11 mouse cellular contexts compared by ENCODE assay signal in the genomic region with DNA sequence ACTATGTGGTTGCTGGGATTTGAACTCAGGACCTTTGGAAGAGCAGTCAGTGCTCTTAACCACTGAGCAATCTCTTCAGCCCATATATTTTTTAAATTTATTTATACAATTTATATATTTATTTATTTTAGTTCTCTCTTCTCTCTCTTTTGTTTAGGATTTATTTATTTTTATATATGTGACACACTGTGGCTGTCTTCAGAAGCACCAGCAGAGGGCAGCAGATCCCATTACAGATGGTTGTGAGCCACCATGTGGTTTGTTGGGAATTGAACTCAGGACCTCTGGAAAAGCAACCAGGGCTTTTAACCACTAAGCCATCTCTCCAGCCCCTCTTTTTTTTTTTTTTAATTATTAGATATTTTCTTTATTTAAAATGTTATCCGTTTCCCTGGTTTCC. TPM values are rescaled to one million over a fixed set of nuclear protein-coding genes. Genes with fewer than 3 reads are reported as not detected.
DNase-seq lines count a peak whose midpoint lies in the region; ATAC-seq and TF ChIP-seq lines count a peak whose summit lies in the region.
"Had no signal": no experiment of that assay in that cellular context is flagged by ENCODE, and none has a peak within 500 bp of the region (broad histone marks: within the 10 kb centered on the region; RNA-seq: fewer than 3 reads in every experiment).

No protein-coding gene starts in this region.

- H3K9me3 ChIP-seq in liver, embryonic 11.5 days (ENCODE audit: control insufficient read depth, low read length): no peaks in the 10 kb centered on the region
- no peaks in the 10 kb centered on the region for H3K9me3 ChIP-seq in stomach, postnatal 0 days (ENCODE audit: control insufficient read depth, low read length)
- H3K9me3 ChIP-seq in neural tube, embryonic 15.5 days (replicated peaks): no peaks in the 10 kb centered on the region
- H3K9me3 ChIP-seq: liver, embryonic 13.5 days had no signal

- no peak overlapping the region for H3K4me3 ChIP-seq in liver, adult 2 months (ENCODE audit: insufficient read depth, low read depth, low read length)
- no peak overlapping the region for H3K4me3 ChIP-seq in liver, embryonic 11.5 days (ENCODE audit: low read depth, low read length)
- no peak overlapping the region for H3K4me3 ChIP-seq in stomach, postnatal 0 days (ENCODE audit: low read depth, low read length)
- H3K4me3 ChIP-seq in neural tube, embryonic 15.5 days (replicated peaks): no peak overlapping the region
- H3K4me3 ChIP-seq: erythroblast, embryonic 14.5 days; liver, embryonic 13.5 days had no signal

- H3K27ac ChIP-seq in liver, adult 2 months (replicated peaks; ENCODE audit: insufficient read depth, low read depth, low read length): no peak overlapping the region
- no peak overlapping the region for H3K27ac ChIP-seq in liver, embryonic 11.5 days (ENCODE audit: low read depth, low read length)
- H3K27ac ChIP-seq in stomach, postnatal 0 days (replicated peaks): no peak overlapping the region
- H3K27ac ChIP-seq in neural tube, embryonic 15.5 days (replicated peaks): no peak overlapping the region
- H3K27ac ChIP-seq: liver, embryonic 13.5 days had no signal

- DNase-seq in cerebellum, postnatal 25 days: peak; percentile 24 to 44
- peak; percentile 42 for DNase-seq in liver, adult 2 months (ENCODE audit: extremely low read depth, low read depth, low spot score)
- DNase-seq in liver, embryonic 11.5 days (ENCODE audit: low spot score): no peak
- no peak for DNase-seq in brain, embryonic 14.5 days (ENCODE audit: low read depth)
- no peak for DNase-seq in stomach, postnatal 0 days (ENCODE audit: low spot score)
- no peak for DNase-seq in frontal cortex, adult 2 months (ENCODE audit: extremely low spot score in 1 of 2, low spot score in 1 of 2)
- DNase-seq: liver, embryonic 13.5 days had no signal

- 86% methylated on average over 1 of the region's 1 CpGs for WGBS in liver, adult 2 months
- WGBS in liver, embryonic 11.5 days: 76% methylated on average over 1 of the region's 1 CpGs
- WGBS in stomach, postnatal 0 days: 70% methylated on average over 1 of the region's 1 CpGs
- 74% methylated on average over 1 of the region's 1 CpGs for WGBS in neural tube, embryonic 15.5 days

- no peak for ATAC-seq in cerebellum, adult (ENCODE audit: insufficient number of reproducible peaks, low FRiP score, low TSS enrichment)
- ATAC-seq in liver, embryonic 11.5 days (replicated peaks; ENCODE audit: low FRiP score): no peak
- no peak for ATAC-seq in stomach, postnatal 0 days (ENCODE audit: low FRiP score, low TSS enrichment)
- ATAC-seq in neural tube, embryonic 15.5 days (ENCODE audit: low FRiP score): no peak
- ATAC-seq: hindbrain, embryonic 16.5 days had no signal

- peak; percentile 64 for TF ChIP-seq CTCF in liver, adult 2 months (IDR thresholded peaks at IDR 0.05; ENCODE audit: low read depth, low read length)
- peak; percentile 47; the same call in 1 of the 2 replicates for TF ChIP-seq CTCF in brain, embryonic 14.5 days (IDR thresholded peaks at IDR 0.05; ENCODE audit: borderline replicate concordance, extremely low read depth, insufficient read depth, insufficient read length)
- TF ChIP-seq CTCF in stomach, postnatal 0 days (IDR thresholded peaks at IDR 0.05; ENCODE audit: low read depth): peak; percentile 70

- H3K4me2 ChIP-seq in liver, embryonic 11.5 days: no peak overlapping the region
- H3K4me2 ChIP-seq in stomach, postnatal 0 days (replicated peaks; ENCODE audit: low read depth): no peak overlapping the region
- no peak overlapping the region for H3K4me2 ChIP-seq in neural tube, embryonic 15.5 days
- H3K4me2 ChIP-seq: liver, embryonic 13.5 days had no signal

- no peaks in the 10 kb centered on the region for H3K27me3 ChIP-seq in liver, adult 2 months (ENCODE audit: control insufficient read depth, insufficient read depth, low read length)
- H3K27me3 ChIP-seq in liver, embryonic 11.5 days (replicated peaks; ENCODE audit: control insufficient read depth, insufficient read depth, low read length): no peaks in the 10 kb centered on the region
- no peaks in the 10 kb centered on the region for H3K27me3 ChIP-seq in stomach, postnatal 0 days (ENCODE audit: control insufficient read depth, insufficient read depth, low read length)
- no peaks in the 10 kb centered on the region for H3K27me3 ChIP-seq in neural tube, embryonic 15.5 days (replicated peaks)
- H3K27me3 ChIP-seq: liver, embryonic 13.5 days had no signal

- no peak for TF ChIP-seq EP300 in stomach, postnatal 0 days (optimal IDR thresholded peaks at IDR 0.05)

- H3K4me1 ChIP-seq in liver, adult 2 months (ENCODE audit: control insufficient read depth, insufficient read depth, low read length): peaks cover 3% of the 10 kb centered on the region
- H3K4me1 ChIP-seq in liver, embryonic 11.5 days (replicated peaks; ENCODE audit: control insufficient read depth, insufficient read depth, low read length): no peaks in the 10 kb centered on the region
- H3K4me1 ChIP-seq in stomach, postnatal 0 days (replicated peaks; ENCODE audit: control insufficient read depth, insufficient read depth): no peaks in the 10 kb centered on the region
- no peaks in the 10 kb centered on the region for H3K4me1 ChIP-seq in neural tube, embryonic 15.5 days
- H3K4me1 ChIP-seq: liver, embryonic 13.5 days had no signal

- H3K36me3 ChIP-seq in liver, adult 2 months (ENCODE audit: control insufficient read depth, insufficient read depth, low read length): peaks cover 11% of the 10 kb centered on the region
- H3K36me3 ChIP-seq in liver, embryonic 11.5 days (ENCODE audit: control insufficient read depth, insufficient read depth, low read length): peaks cover under 1% of the 10 kb centered on the region; the same call in 1 of the 2 replicates
- no peaks in the 10 kb centered on the region for H3K36me3 ChIP-seq in stomach, postnatal 0 days (ENCODE audit: control insufficient read depth, insufficient read depth, low read length)
- no peaks in the 10 kb centered on the region for H3K36me3 ChIP-seq in neural tube, embryonic 15.5 days

- H3K79me2 ChIP-seq in liver, adult 2 months (ENCODE audit: control insufficient read depth, insufficient read depth, low read length): no peaks in the 10 kb centered on the region

- H3K9ac ChIP-seq in liver, adult 2 months (ENCODE audit: low read depth, low read length): no peak overlapping the region
- no peak overlapping the region for H3K9ac ChIP-seq in liver, embryonic 11.5 days (ENCODE audit: low read depth, low read length)
- no peak overlapping the region for H3K9ac ChIP-seq in stomach, postnatal 0 days (ENCODE audit: low read length)
- H3K9ac ChIP-seq in neural tube, embryonic 15.5 days (replicated peaks): no peak overlapping the region
- H3K9ac ChIP-seq: liver, embryonic 13.5 days had no signal

- TF ChIP-seq POLR2A in liver, adult 2 months (IDR thresholded peaks at IDR 0.05; ENCODE audit: extremely low read depth, insufficient read depth, low read length): no peak
- no peak for TF ChIP-seq POLR2A in brain, embryonic 14.5 days (IDR thresholded peaks at IDR 0.05; ENCODE audit: borderline replicate concordance, extremely low read depth, insufficient read depth, insufficient read length, poor library complexity, severe bottlenecking)

RNA-seq across cellular contexts. Expression of gene Rhot1, which starts 8.5 kb away (rescaled TPM):
- total RNA-seq in liver, adult 2 months (2014; rRNA removed): 32.1 and 37.1 TPM in 2 replicates
- polyA plus RNA-seq in liver, adult 2 months (2012; rRNA removed): 8.4 and 8.9 TPM in 2 replicates
- polyA plus RNA-seq in liver, embryonic 11.5 days (2014; fragmentation: Nextera tagmentation; extraction: Ambion mirVana): 49.4 and 54.7 TPM in 2 replicates
- 48.5 and 49.4 TPM in 2 replicates for polyA plus RNA-seq in brain, embryonic 14.5 days (2012; rRNA removed)
- polyA plus RNA-seq in stomach, postnatal 0 days (2015; fragmentation: Nextera tagmentation; extraction: Ambion mirVana): 28.4 and 30.4 TPM in 2 replicates
- polyA plus RNA-seq in frontal cortex, adult 2 months (2012; rRNA removed): 56.5 and 58.5 TPM in 2 replicates
- polyA plus RNA-seq in neural tube, embryonic 15.5 days (2015; fragmentation: Nextera tagmentation; extraction: Ambion mirVana): 70.2 and 72.9 TPM in 2 replicates

RNA-seq across cellular contexts. Expression of gene Rnf135, which starts 16.7 kb away (rescaled TPM):
- total RNA-seq in liver, adult 2 months (2014; rRNA removed): 6.1 and 6.6 TPM in 2 replicates
- 9.4 and 11.0 TPM in 2 replicates for polyA plus RNA-seq in liver, adult 2 months (2012; rRNA removed)
- polyA plus RNA-seq in liver, embryonic 11.5 days (2014; fragmentation: Nextera tagmentation; extraction: Ambion mirVana): 5.7 and 5.9 TPM in 2 replicates
- polyA plus RNA-seq in brain, embryonic 14.5 days (2012; rRNA removed): 2.0 and 2.1 TPM in 2 replicates
- 7.5 and 8.8 TPM in 2 replicates for polyA plus RNA-seq in stomach, postnatal 0 days (2015; fragmentation: Nextera tagmentation; extraction: Ambion mirVana)
- polyA plus RNA-seq in frontal cortex, adult 2 months (2012; rRNA removed): 4.3 and 4.6 TPM in 2 replicates
- polyA plus RNA-seq in neural tube, embryonic 15.5 days (2015; fragmentation: Nextera tagmentation; extraction: Ambion mirVana): 2.9 and 6.2 TPM in 2 replicates

RNA-seq across cellular contexts. Expression of gene Adap2, which starts 46.4 kb away (rescaled TPM):
- 32.1 and 33.4 TPM in 2 replicates for total RNA-seq in liver, adult 2 months (2014; rRNA removed)
- 23.6 and 27.3 TPM in 2 replicates for polyA plus RNA-seq in liver, adult 2 months (2012; rRNA removed)
- polyA plus RNA-seq in liver, embryonic 11.5 days (2014; fragmentation: Nextera tagmentation; extraction: Ambion mirVana): 2.6 and 2.7 TPM in 2 replicates
- polyA plus RNA-seq in brain, embryonic 14.5 days (2012; rRNA removed): 1.2 and 3.1 TPM in 2 replicates
- 3.6 and 5.4 TPM in 2 replicates for polyA plus RNA-seq in stomach, postnatal 0 days (2015; fragmentation: Nextera tagmentation; extraction: Ambion mirVana)
- polyA plus RNA-seq in frontal cortex, adult 2 months (2012; rRNA removed): 5.7 and 7.8 TPM in 2 replicates
- 3.4 and 4.1 TPM in 2 replicates for polyA plus RNA-seq in neural tube, embryonic 15.5 days (2015; fragmentation: Nextera tagmentation; extraction: Ambion mirVana)
- polyA plus RNA-seq: erythroblast, embryonic 14.5 days had no signal

RNA-seq across cellular contexts. Expression of gene Tefm, which starts 58.4 kb away (rescaled TPM):
- total RNA-seq in liver, adult 2 months (2014; rRNA removed): 20.5 and 21.6 TPM in 2 replicates
- 5.0 and 5.3 TPM in 2 replicates for polyA plus RNA-seq in liver, adult 2 months (2012; rRNA removed)
- 31.9 and 35.2 TPM in 2 replicates for polyA plus RNA-seq in liver, embryonic 11.5 days (2014; fragmentation: Nextera tagmentation; extraction: Ambion mirVana)
- 12.0 and 14.5 TPM in 2 replicates for polyA plus RNA-seq in brain, embryonic 14.5 days (2012; rRNA removed)
- 18.6 and 20.5 TPM in 2 replicates for polyA plus RNA-seq in stomach, postnatal 0 days (2015; fragmentation: Nextera tagmentation; extraction: Ambion mirVana)
- 8.7 and 9.5 TPM in 2 replicates for polyA plus RNA-seq in frontal cortex, adult 2 months (2012; rRNA removed)
- 21.9 and 26.3 TPM in 2 replicates for polyA plus RNA-seq in neural tube, embryonic 15.5 days (2015; fragmentation: Nextera tagmentation; extraction: Ambion mirVana)
- polyA plus RNA-seq: erythroblast, embryonic 14.5 days had no signal

Comparison
In these comparisons a context has a peak if more than half of its experiments do, and no peak if none do; other contexts are left out.
1. DNase-seq: peak in cerebellum, postnatal 25 days (2 of 2) and liver, adult 2 months (single experiment); none in liver, embryonic 11.5 days (single experiment), brain, embryonic 14.5 days (single experiment), stomach, postnatal 0 days (single experiment) and frontal cortex, adult 2 months (0 of 2).
2. Peak in every context shown above with its lines, with median percentiles within 50 percentile points of each other: CTCF ChIP-seq.